In genomic region chr4:136894821-136895220, GRCm38 (mm10) we compare ENCODE assay signal across 18 mouse cellular contexts. TPM values are rescaled to one million over a fixed set of nuclear protein-coding genes. Genes with fewer than 3 reads are reported as not detected.
"Had no signal": no experiment of that assay in that cellular context is flagged by ENCODE, and none has a peak within 500 bp of the region (broad histone marks: within the 10 kb centered on the region; RNA-seq: fewer than 3 reads in every experiment).

No protein-coding gene starts in this region.

- H3K27ac ChIP-seq: kidney, embryonic 15.5 days; limb, embryonic 10.5 days; limb, embryonic 13.5 days; liver, embryonic 14.5 days; midbrain, embryonic 13.5 days; neural tube, embryonic 13.5 days; stomach, embryonic 15.5 days had no signal

- DNase-seq: kidney, adult 11 months; kidney, adult 8-10 months; kidney, postnatal 10 days; kidney, postnatal 4 days; liver; liver, postnatal 0 days; lung, embryonic 14.5 days; right cerebral cortex, postnatal 25 days; spleen, adult 18-20 months; thymus, postnatal 25 days had no signal

- H3K4me2 ChIP-seq: kidney, embryonic 15.5 days; limb, embryonic 13.5 days; lung, embryonic 14.5 days; midbrain, embryonic 13.5 days; neural tube, embryonic 13.5 days; stomach, embryonic 15.5 days had no signal

- H3K4me3 ChIP-seq: kidney, embryonic 15.5 days; limb, embryonic 10.5 days; limb, embryonic 13.5 days; midbrain, embryonic 13.5 days; neural tube, embryonic 13.5 days; stomach, embryonic 15.5 days had no signal

- H3K9ac ChIP-seq: kidney, embryonic 15.5 days; limb, embryonic 13.5 days; liver, embryonic 14.5 days; liver, postnatal 0 days; lung, embryonic 14.5 days; midbrain, embryonic 13.5 days; neural tube, embryonic 13.5 days; stomach, embryonic 15.5 days had no signal

- H3K9me3 ChIP-seq: kidney, embryonic 15.5 days; limb, embryonic 10.5 days; limb, embryonic 13.5 days; midbrain, embryonic 13.5 days; neural tube, embryonic 13.5 days; stomach, embryonic 15.5 days had no signal

- ATAC-seq: liver, postnatal 0 days had no signal

- H3K36me3 ChIP-seq: kidney, embryonic 15.5 days; limb, embryonic 10.5 days; limb, embryonic 13.5 days; midbrain, embryonic 13.5 days; neural tube, embryonic 13.5 days; stomach, embryonic 15.5 days had no signal

RNA-seq across cellular contexts. Expression of gene C1qc, which starts 2.0 kb away (rescaled TPM):
- total RNA-seq: neutrophil, adult 5-6 weeks had no signal

RNA-seq across cellular contexts. Expression of gene C1qa, which starts 3.8 kb away (rescaled TPM):
- total RNA-seq: neutrophil, adult 5-6 weeks had no signal

RNA-seq across cellular contexts. Expression of gene C1qb, which starts 8.8 kb away (rescaled TPM):
- total RNA-seq: neutrophil, adult 5-6 weeks had no signal

RNA-seq across cellular contexts. Expression of gene Ephb2, which starts 59.0 kb away (rescaled TPM):
- total RNA-seq: neutrophil, adult 5-6 weeks had no signal
